Mouse (Mus musculus): Measurements from ENCODE around the gene Wfdc21.
A peak's percentile ranks its signal among the peaks of the same experiment; 100 is the strongest.

Wfdc21 gene

GRCm38 (mm10) chr11:83802166-83802565 is 55.4 kb downstream of the Wfdc21 start:
- DNase-seq (ENCODE audit: low read depth, low spot score): peak; percentile 41

All from forelimb bud, embryonic 11.5 days (tissue).